Mouse (Mus musculus) midbrain, embryonic 13.5 days (tissue): ENCODE measurements around the gene Stx11. TPM values are rescaled to one million over a fixed set of nuclear protein-coding genes. Genes with fewer than 3 reads are reported as not detected.

Experiments used
- ATAC-seq: fragments of 200-750 bp; cut with Nextera tagmentation; 2 replicates; pipeline ENCODE4 v1.8.0; 2017; ENCODE audit warnings: mild to moderate bottlenecking, moderate TSS enrichment, moderate library complexity
- H3K27ac ChIP-seq: fragments of 300-500 bp; sonication (generic); 2 replicates; pipeline ENCODE4 v1.5.1; 2015; ENCODE audit warnings: inconsistent platforms, mild to moderate bottlenecking, moderate library complexity
- H3K27me3 ChIP-seq: fragments of 300-500 bp; sonication (generic); 2 replicates; pipeline ENCODE4 v1.6.1; 2015; ENCODE audit warnings: mild to moderate bottlenecking, inconsistent platforms
- H3K36me3 ChIP-seq: fragments of 300-500 bp; sonication (generic); 2 replicates; pipeline ENCODE4 v1.6.1; 2015; ENCODE audit warnings: mild to moderate bottlenecking, inconsistent platforms
- H3K4me1 ChIP-seq: fragments of 300-500 bp; sonication (generic); replicated peaks from 2 replicates; pipeline ENCODE4 v1.6.1; 2015; ENCODE audit warnings: inconsistent platforms
- H3K4me2 ChIP-seq: fragments of 300-500 bp; sonication (generic); replicated peaks from 2 replicates; pipeline ENCODE4 v1.6.1; 2015; ENCODE audit warnings: moderate library complexity, mild to moderate bottlenecking, inconsistent platforms
- H3K4me3 ChIP-seq: fragments of 300-500 bp; sonication (generic); replicated peaks from 2 replicates; pipeline ENCODE4 v1.5.1; 2015; ENCODE audit warnings: mild to moderate bottlenecking, inconsistent platforms
- H3K9ac ChIP-seq: fragments of 300-500 bp; sonication (generic); replicated peaks from 2 replicates; pipeline ENCODE4 v1.6.1; 2015; ENCODE audit warnings: mild to moderate bottlenecking, inconsistent platforms
- H3K9me3 ChIP-seq: fragments of 300-500 bp; sonication (generic); 2 replicates; pipeline ENCODE4 v1.6.1; 2016; ENCODE audit warnings: mild to moderate bottlenecking, inconsistent platforms
- WGBS: fragments of 180-500 bp; shearing (Covaris S2); methylation state at CpG from one replicate; pipeline ENCODE4 v1.1.7; 2015; 5-methylcytosine and 5-hydroxymethylcytosine counted together
- polyA plus RNA-seq: library from polyadenylated mRNA; unstranded; fragments of >200 nt; fragmentation: Nextera tagmentation; extraction: Ambion mirVana; gene quantifications from 2 replicates; pipeline ENCODE4 v1.2.1, GENCODE M21; 2015

Stx11 gene
- polyA plus RNA-seq, 1 experiment from 2014 or later = 1.2 TPM

GRCm38 (mm10) chr10:12949299-12949698 is 14.8 kb downstream of the Stx11 start:
- Histone ChIP-seq H3K27me3 (peaks cover 2% of the 10 kb centered on the region; the same call in 1 of the 2 replicates), H3K36me3 (no peaks in the 10 kb centered on the region), H3K4me2 (no peak overlapping the region), H3K4me3 (no peak overlapping the region), H3K4me1 (no peaks in the 10 kb centered on the region), H3K9me3 (no peaks in the 10 kb centered on the region), H3K9ac (no peak overlapping the region), H3K27ac (no peak overlapping the region)
- ATAC-seq = peak; percentile 65; the same call in 1 of the 2 replicates
- 82% methylated on average over 7 of the region's 7 CpGs for whole genome bisulfite sequencing

DNA sequence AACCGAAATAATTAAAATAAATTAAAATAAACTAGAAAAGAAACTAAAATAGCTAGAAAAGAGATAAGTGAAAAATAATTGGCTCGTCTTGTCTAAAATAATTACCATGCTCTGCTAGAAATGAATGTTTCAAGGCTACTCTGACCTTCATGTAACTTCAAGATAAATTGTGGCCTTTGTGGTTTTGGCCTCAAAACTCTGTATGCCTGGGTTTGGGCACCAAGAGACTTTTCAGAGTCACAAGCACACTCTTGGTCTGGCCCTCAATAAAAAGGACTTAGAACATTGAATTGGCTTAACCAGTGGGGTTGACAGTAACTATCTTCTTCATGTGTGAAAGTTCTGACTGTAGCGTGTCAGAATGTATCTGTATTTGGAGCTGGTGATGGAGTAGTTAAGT is 16.5 kb downstream of the Stx11 start:
- no peaks in the 10 kb centered on the region for H3K9me3 ChIP-seq
- H3K4me2 ChIP-seq = no peak overlapping the region
- H3K36me3 ChIP-seq = no peaks in the 10 kb centered on the region
- H3K4me3 ChIP-seq = no peak overlapping the region
- no peak for ATAC-seq
- 88% methylated on average over 3 of the region's 3 CpGs for WGBS
- no peak overlapping the region for H3K27ac ChIP-seq
- no peak overlapping the region for H3K9ac ChIP-seq
- no peaks in the 10 kb centered on the region for H3K4me1 ChIP-seq
- H3K27me3 ChIP-seq = peaks cover 14% of the 10 kb centered on the region

GRCm38 (mm10) chr10:12941018-12941761 is 22.9 kb downstream of the Stx11 start:
- Histone ChIP-seq H3K4me3 (peak overlapping the region; percentile 47), H3K27ac (no peak overlapping the region), H3K9me3 (no peaks in the 10 kb centered on the region), H3K4me1 (peaks cover 6% of the 10 kb centered on the region), H3K27me3 (peaks cover 48% of the 10 kb centered on the region), H3K9ac (peak overlapping the region; percentile 57), H3K36me3 (no peaks in the 10 kb centered on the region), H3K4me2 (peak overlapping the region; percentile 60)
- ATAC-seq = peak; percentile 95
- 12% methylated on average over 63 of the region's 63 CpGs for WGBS

DNA sequence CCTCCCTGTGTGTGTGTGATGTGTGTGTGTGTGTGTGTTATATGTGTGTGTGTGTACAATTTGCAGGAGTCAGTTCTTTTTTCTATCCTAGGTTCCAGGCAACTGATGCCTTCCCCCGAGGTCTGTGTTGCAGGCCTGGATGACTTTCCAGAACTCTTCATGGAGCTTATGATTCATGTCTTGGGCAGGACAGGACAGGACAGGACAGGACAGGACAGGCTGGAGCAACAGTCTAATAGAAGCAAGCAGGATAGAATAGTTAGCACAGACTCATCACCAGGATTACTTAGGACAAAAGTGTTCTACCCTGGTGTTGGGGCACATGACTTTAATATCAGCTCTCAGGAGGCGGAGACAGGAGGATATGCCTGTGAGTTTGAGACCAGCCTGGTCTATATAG is 25.3 kb downstream of the Stx11 start:
- 90% methylated on average over 2 of the region's 2 CpGs for WGBS
- H3K4me2 ChIP-seq = no peak overlapping the region
- peaks cover 41% of the 10 kb centered on the region for H3K27me3 ChIP-seq
- no peak overlapping the region for H3K4me3 ChIP-seq
- peaks cover 6% of the 10 kb centered on the region for H3K4me1 ChIP-seq
- H3K27ac ChIP-seq = no peak overlapping the region
- no peaks in the 10 kb centered on the region for H3K36me3 ChIP-seq
- H3K9me3 ChIP-seq = no peaks in the 10 kb centered on the region
- ATAC-seq = no peak
- H3K9ac ChIP-seq = no peak overlapping the region

DNA sequence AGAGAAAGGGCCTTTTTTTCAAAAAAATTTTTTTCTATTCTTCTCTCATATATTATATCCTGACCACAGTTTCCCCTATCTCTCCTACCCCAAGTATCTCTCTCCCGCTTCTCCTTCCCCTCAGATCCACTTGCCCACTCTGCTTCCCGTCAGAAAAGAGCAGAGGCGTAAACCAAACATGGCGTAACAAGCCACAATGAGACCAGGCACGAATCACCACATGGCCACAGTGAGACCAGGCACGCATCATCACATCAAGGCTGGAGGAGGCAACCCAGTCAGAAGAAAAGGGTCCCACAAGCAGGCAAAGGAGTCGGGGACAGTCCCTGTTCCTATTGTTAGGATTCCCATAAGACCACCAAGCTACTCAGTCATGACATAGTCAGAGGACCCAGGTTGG is 28.0 kb downstream of the Stx11 start:
- Histone ChIP-seq H3K36me3 (no peaks in the 10 kb centered on the region), H3K27me3 (peaks cover 19% of the 10 kb centered on the region), H3K4me2 (no peak overlapping the region), H3K27ac (no peak overlapping the region), H3K9me3 (no peaks in the 10 kb centered on the region), H3K4me3 (no peak overlapping the region), H3K9ac (no peak overlapping the region), H3K4me1 (peaks cover 5% of the 10 kb centered on the region)
- ATAC-seq = no peak
- WGBS = 94% methylated on average over 7 of the region's 7 CpGs

DNA sequence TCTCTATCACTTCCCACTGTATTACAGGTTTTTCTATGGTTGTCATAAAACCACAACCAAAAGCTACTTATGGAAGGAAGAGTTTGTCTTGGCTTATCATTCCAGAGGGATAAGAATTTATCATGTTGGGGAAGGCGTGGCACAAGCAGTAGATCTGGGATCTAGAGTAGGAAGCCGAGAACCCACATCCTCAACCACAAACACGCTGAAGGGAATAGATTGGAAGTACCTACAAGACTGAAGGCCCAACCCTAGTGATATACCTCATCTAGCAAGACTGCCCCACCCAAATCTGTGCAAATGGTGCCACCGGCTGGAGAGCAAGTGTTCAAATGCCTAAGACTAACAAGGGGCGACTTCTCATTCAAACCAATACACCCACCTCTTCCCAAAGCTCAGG is 28.5 kb downstream of the Stx11 start:
- Histone ChIP-seq H3K4me3 (no peak overlapping the region), H3K9ac (no peak overlapping the region), H3K27ac (no peak overlapping the region), H3K4me1 (no peaks in the 10 kb centered on the region), H3K27me3 (peaks cover 14% of the 10 kb centered on the region), H3K4me2 (no peak overlapping the region), H3K36me3 (no peaks in the 10 kb centered on the region), H3K9me3 (no peaks in the 10 kb centered on the region)
- 89% methylated on average over 5 of the region's 5 CpGs for WGBS
- ATAC-seq = no peak

- Histone ChIP-seq H3K4me2 (no peak overlapping the region), H3K4me1 (no peaks in the 10 kb centered on the region), H3K36me3 (no peaks in the 10 kb centered on the region), H3K27ac (no peak overlapping the region), H3K4me3 (no peak overlapping the region), H3K9me3 (no peaks in the 10 kb centered on the region), H3K9ac (no peak overlapping the region), H3K27me3 (no peaks in the 10 kb centered on the region)
- no peak for ATAC-seq
- 61% methylated on average over 10 of the region's 10 CpGs for WGBS
Observed at GRCm38 (mm10) chr10:12931492-12932400, 32.4 kb downstream of the Stx11 start.

DNA sequence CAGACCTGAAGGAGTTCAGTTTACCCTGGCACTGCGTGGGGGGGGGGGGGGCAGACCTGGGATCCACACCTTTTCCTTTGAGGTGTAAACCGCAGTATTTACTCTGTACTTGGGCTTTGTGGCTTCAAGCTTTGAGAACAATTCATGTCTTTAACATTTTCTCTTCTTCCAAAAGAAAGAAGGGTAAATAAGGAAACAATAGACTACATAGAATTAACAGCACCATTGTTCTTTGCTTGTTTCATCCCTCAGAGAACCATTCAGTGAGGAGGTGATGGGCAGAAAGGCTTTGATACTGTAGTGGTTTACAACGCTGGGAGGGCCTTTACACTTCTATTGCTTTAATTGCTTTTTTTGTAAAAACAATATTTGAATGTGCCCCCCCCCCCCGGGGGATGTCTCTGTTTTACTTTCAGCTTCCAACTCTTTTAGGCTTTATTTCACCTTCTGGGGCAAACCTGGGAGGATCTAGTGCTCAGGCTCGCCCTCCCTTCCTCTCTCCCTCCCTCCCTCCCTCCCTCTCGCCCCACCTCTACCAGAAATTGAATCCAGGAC is 33.7 kb downstream of the Stx11 start:
- no peaks in the 10 kb centered on the region for H3K36me3 ChIP-seq
- no peaks in the 10 kb centered on the region for H3K27me3 ChIP-seq
- H3K4me1 ChIP-seq = no peaks in the 10 kb centered on the region
- 32% methylated on average over 6 of the region's 6 CpGs for WGBS
- no peaks in the 10 kb centered on the region for H3K9me3 ChIP-seq
- no peak overlapping the region for H3K4me3 ChIP-seq
- no peak overlapping the region for H3K27ac ChIP-seq
- no peak for ATAC-seq
- no peak overlapping the region for H3K4me2 ChIP-seq
- H3K9ac ChIP-seq = no peak overlapping the region

- Histone ChIP-seq H3K27me3 (no peaks in the 10 kb centered on the region), H3K36me3 (no peaks in the 10 kb centered on the region), H3K4me1 (no peaks in the 10 kb centered on the region), H3K27ac (no peak overlapping the region), H3K4me3 (no peak overlapping the region), H3K4me2 (no peak overlapping the region), H3K9me3 (no peaks in the 10 kb centered on the region), H3K9ac (no peak overlapping the region)
- WGBS = 74% methylated on average over 6 of the region's 6 CpGs
- ATAC-seq = no peak
Observed at GRCm38 (mm10) chr10:12929857-12930174, 34.3 kb downstream of the Stx11 start.

- no peaks in the 10 kb centered on the region for H3K27me3 ChIP-seq
- H3K4me1 ChIP-seq = no peaks in the 10 kb centered on the region
- no peaks in the 10 kb centered on the region for H3K36me3 ChIP-seq
- H3K4me2 ChIP-seq = no peak overlapping the region
- 86% methylated on average over 7 of the region's 7 CpGs for WGBS
- no peak overlapping the region for H3K4me3 ChIP-seq
- H3K9me3 ChIP-seq = no peaks in the 10 kb centered on the region
- H3K9ac ChIP-seq = no peak overlapping the region
- ATAC-seq = no peak
- H3K27ac ChIP-seq = no peak overlapping the region
Observed at GRCm38 (mm10) chr10:12929149-12929856, 34.8 kb downstream of the Stx11 start.

- no peaks in the 10 kb centered on the region for H3K9me3 ChIP-seq
- peaks cover 7% of the 10 kb centered on the region for H3K4me1 ChIP-seq
- no peak overlapping the region for H3K27ac ChIP-seq
- H3K27me3 ChIP-seq = no peaks in the 10 kb centered on the region
- H3K4me3 ChIP-seq = no peak overlapping the region
- no peak for ATAC-seq
- H3K36me3 ChIP-seq = no peaks in the 10 kb centered on the region
- H3K9ac ChIP-seq = no peak overlapping the region
- no peak overlapping the region for H3K4me2 ChIP-seq
- WGBS = 88% methylated on average over 6 of the region's 6 CpGs
Observed at GRCm38 (mm10) chr10:12928193-12928592, 35.9 kb downstream of the Stx11 start.
